Mouse (Mus musculus): Measurements from ENCODE around the gene Alg14.

Alg14 gene

GRCm38 (mm10) chr3:121277557-121277956 is 14.0 kb upstream of the Alg14 start:
- DNase-seq (ENCODE audit: low read depth, low spot score) = no peak

- no peak for DNase-seq (ENCODE audit: low read depth, low spot score)
These were observed 11.9 kb upstream of the Alg14 start for GRCm38 (mm10) chr3:121279679-121280078.

GRCm38 (mm10) chr3:121282998-121283397 is 8.6 kb upstream of the Alg14 start, which contains the start of gene Tmem56:
Gene Tmem56, minus strand, starts transcription at chr3:121283098.
- no peak for DNase-seq (ENCODE audit: low read depth, low spot score)

GRCm38 (mm10) chr3:121285219-121285618 is 6.4 kb upstream of the Alg14 start:
- no peak for DNase-seq (ENCODE audit: low read depth, low spot score)

- DNase-seq (ENCODE audit: low read depth, low spot score) = no peak
These were observed 4.4 kb upstream of the Alg14 start for GRCm38 (mm10) chr3:121287151-121287550.

GRCm38 (mm10) chr3:121290681-121291080 is 892 bp upstream of the Alg14 start:
- no peak for DNase-seq (ENCODE audit: low read depth, low spot score)

- DNase-seq (ENCODE audit: low read depth, low spot score) = no peak
These were observed 381 bp upstream of the Alg14 start for GRCm38 (mm10) chr3:121291225-121291559.

- DNase-seq (ENCODE audit: low read depth, low spot score) = no peak
These were observed 2.6 kb downstream of the Alg14 start for GRCm38 (mm10) chr3:121294200-121294599.

GRCm38 (mm10) chr3:121306641-121307040 is 15.1 kb downstream of the Alg14 start:
- DNase-seq (ENCODE audit: low read depth, low spot score) = no peak

- DNase-seq (ENCODE audit: low read depth, low spot score) = peak; percentile 76
These were observed 16.1 kb downstream of the Alg14 start for GRCm38 (mm10) chr3:121307532-121308234.

GRCm38 (mm10) chr3:121308935-121309334 is 17.4 kb downstream of the Alg14 start:
- DNase-seq (ENCODE audit: low read depth, low spot score) = no peak

- no peak for DNase-seq (ENCODE audit: low read depth, low spot score)
These were observed 17.9 kb downstream of the Alg14 start for GRCm38 (mm10) chr3:121309429-121309828.

GRCm38 (mm10) chr3:121309896-121310714 is 18.5 kb downstream of the Alg14 start:
- DNase-seq (ENCODE audit: low read depth, low spot score) = no peak

GRCm38 (mm10) chr3:121312426-121312825 is 20.9 kb downstream of the Alg14 start:
- no peak for DNase-seq (ENCODE audit: low read depth, low spot score)

GRCm38 (mm10) chr3:121312979-121313378 is 21.4 kb downstream of the Alg14 start:
- DNase-seq (ENCODE audit: low read depth, low spot score) = no peak

GRCm38 (mm10) chr3:121314149-121314548 is 22.6 kb downstream of the Alg14 start:
- DNase-seq (ENCODE audit: low read depth, low spot score) = no peak

GRCm38 (mm10) chr3:121315498-121315897 is 23.9 kb downstream of the Alg14 start:
- DNase-seq (ENCODE audit: low read depth, low spot score) = no peak

GRCm38 (mm10) chr3:121319906-121320305 is 28.3 kb downstream of the Alg14 start:
- DNase-seq (ENCODE audit: low read depth, low spot score) = no peak

- DNase-seq (ENCODE audit: low read depth, low spot score) = no peak
These were observed 29.3 kb downstream of the Alg14 start for GRCm38 (mm10) chr3:121320896-121321295.

- DNase-seq (ENCODE audit: low read depth, low spot score) = no peak
These were observed 31.8 kb downstream of the Alg14 start for GRCm38 (mm10) chr3:121323371-121323770.

GRCm38 (mm10) chr3:121327406-121327805 is 35.8 kb downstream of the Alg14 start:
- no peak for DNase-seq (ENCODE audit: low read depth, low spot score)

- DNase-seq (ENCODE audit: low read depth, low spot score) = no peak
These were observed 38.1 kb downstream of the Alg14 start for GRCm38 (mm10) chr3:121329647-121330046.

- no peak for DNase-seq (ENCODE audit: low read depth, low spot score)
These were observed 38.7 kb downstream of the Alg14 start for GRCm38 (mm10) chr3:121330244-121330646.

Measured in retina, postnatal 7 days (tissue).